Mouse (Mus musculus) thymus, postnatal 0 days (tissue): ENCODE results near the gene Cdk18. TPM values are rescaled to one million over a fixed set of nuclear protein-coding genes. Genes with fewer than 3 reads are reported as not detected.

ENCODE experiments used
- DNase-seq: peaks from one replicate; pipeline ENCODE4 v3.0.0-alpha.2; 2015; ENCODE audit warnings: low spot score
- polyA plus RNA-seq: library from polyadenylated mRNA; unstranded; fragments of >200 nt; fragmentation: Nextera tagmentation; extraction: Ambion mirVana; gene quantifications from 2 replicates; pipeline ENCODE4 v1.2.1, GENCODE M21; 2015

The Cdk18 gene
- polyA plus RNA-seq, 1 experiment from 2014 or later = 1.9 TPM

DNA sequence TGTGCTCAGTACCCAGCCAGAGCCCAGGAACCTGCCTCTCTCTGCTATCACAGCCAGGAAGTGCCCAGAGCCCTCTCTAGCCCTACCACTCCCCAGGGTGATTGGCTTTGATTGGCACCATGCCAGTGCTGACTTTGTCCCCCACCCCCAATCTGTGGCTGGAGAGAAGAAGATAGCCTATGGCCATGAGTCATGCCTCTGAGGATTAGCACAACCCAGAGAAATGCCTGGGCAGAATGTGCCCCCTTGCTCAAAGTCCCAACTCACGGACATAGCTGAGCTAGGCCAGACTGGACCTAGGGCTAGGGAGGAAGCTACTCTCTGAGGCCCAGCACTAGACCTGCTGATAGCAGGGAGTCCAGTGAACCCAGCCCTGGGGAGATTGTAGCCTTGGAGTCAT lies 10.7 kb upstream of the Cdk18 start:
- no peak for DNase-seq

GRCm38 (mm10) chr1:132149410-132149809 lies 9.9 kb upstream of the Cdk18 start:
- DNase-seq = no peak

GRCm38 (mm10) chr1:132145973-132146685 lies 6.6 kb upstream of the Cdk18 start:
- DNase-seq = no peak

- no peak for DNase-seq
Measured at GRCm38 (mm10) chr1:132144837-132145236, 5.4 kb upstream of the Cdk18 start.

GRCm38 (mm10) chr1:132144223-132144622 lies 4.7 kb upstream of the Cdk18 start:
- no peak for DNase-seq

- no peak for DNase-seq
Measured at GRCm38 (mm10) chr1:132143730-132144129, 4.2 kb upstream of the Cdk18 start.

DNA sequence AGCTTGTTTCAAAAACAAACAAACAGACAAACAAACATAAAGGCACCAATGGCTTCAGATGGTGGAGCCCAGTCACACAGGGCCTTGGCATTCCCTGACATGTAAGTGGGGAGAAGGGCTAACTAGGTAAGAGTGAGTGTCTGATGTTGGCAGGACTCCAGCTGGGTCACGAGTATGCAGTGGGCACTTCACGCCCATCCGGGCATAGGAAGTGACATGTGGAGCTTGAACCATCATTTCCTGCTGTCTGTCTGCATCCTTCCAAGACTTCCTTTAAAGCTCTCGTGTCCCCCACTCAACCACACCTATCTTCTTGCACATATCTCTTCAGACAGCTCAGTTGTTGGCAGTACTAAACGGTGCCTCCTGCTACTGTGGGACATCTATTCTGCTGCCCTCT lies 3.6 kb upstream of the Cdk18 start:
- DNase-seq = no peak

DNA sequence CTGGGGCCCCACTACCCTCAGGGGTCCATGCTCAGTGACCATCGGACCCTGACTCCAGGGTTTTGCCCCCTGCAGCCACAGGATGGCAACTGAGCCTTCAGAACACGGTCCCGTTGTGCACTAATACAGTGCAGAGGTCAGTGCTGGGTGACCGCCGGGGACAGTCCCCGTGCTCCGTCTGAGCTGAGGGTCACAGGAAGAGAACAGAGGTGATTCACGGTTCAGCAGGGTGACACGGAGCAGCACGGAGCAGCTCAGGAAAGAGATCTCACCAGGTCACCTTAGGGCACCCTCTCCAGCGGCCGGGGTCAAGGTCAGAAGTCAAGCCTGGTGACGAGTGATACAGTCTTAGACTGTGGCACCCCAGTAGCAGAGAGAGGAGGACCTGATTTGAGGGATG lies 2.3 kb upstream of the Cdk18 start:
- DNase-seq = no peak

- DNase-seq = no peak
Measured at GRCm38 (mm10) chr1:132141166-132141565, 1.7 kb upstream of the Cdk18 start.

- DNase-seq = no peak
Measured at GRCm38 (mm10) chr1:132140574-132140973, 1.1 kb upstream of the Cdk18 start.

DNA sequence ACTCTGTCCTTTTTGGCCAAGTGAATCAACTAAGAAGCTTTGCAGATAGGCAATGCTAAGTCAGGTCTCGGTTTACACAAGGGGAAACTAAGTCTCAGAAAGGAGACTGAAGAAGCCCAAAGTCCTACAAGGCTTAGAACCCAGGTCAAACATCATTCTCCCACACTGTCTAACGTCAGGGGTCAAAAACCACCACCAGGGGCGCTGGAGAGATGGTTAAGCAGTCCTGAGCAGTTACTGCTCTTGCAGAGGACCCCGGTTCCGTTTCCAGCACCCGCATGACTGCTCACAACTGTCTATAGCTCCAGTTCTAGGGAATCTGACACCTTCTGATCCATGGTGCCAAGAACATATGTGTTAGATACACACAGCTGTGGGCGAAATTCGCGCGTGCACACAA lies 687 bp upstream of the Cdk18 start:
- DNase-seq = peak; percentile 51

GRCm38 (mm10) chr1:132138576-132139415 lies 688 bp downstream of the Cdk18 start:
- no peak for DNase-seq

GRCm38 (mm10) chr1:132137935-132138575 lies 1.4 kb downstream of the Cdk18 start:
- DNase-seq = no peak

DNA sequence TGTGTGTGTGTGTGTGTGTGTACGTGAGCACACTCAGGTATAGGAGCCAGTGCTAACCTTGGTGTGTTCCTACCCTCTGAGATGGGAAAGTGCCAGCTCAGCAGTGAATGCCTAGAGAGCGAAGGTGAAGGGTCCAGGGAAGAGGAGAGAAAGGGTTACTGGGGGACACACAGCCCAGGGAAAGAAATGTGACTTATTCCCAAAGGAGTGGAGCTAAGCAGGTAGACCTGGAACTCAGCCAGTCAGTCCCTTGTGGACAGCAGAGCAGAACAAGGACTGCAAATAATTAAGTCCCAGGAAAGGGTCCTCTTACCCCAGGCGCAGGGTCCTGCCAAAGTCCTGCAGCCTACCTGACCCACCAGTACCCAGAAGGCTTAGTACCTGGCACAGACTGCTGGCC lies 2.6 kb downstream of the Cdk18 start:
- DNase-seq = no peak

GRCm38 (mm10) chr1:132135631-132136030 lies 3.9 kb downstream of the Cdk18 start:
- no peak for DNase-seq

GRCm38 (mm10) chr1:132128311-132128710 lies 11.2 kb downstream of the Cdk18 start:
- DNase-seq = no peak

DNA sequence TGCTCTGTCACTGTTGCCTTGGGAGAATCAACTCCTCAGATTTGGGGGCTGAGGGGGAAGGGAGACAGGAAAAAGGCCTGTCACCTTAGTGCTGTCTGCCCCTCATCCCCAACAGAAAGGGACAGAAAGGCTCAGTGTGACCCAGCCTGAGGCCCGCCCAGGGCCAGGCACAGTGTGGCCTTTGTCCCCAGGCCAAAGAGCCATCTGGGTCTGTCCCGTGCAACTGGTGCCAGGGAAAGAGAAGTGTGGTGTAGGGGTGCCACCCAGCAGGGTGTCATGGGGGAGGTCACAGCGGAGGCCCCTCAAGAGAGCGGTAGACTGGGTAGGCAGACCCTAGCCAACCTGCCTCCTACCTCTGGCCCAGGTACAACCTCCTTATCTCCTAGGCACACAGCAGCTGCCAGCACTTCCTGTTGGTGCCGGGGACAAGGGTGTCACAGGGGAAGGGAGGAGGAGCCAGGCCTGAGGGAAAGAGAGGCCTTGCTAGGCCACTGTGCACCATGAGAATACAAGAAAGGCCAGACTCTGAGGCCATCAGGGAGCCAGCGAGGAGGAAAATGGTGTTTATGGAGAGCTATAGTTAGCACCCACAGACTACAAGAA lies 13.6 kb downstream of the Cdk18 start:
- DNase-seq = peak; percentile 51

GRCm38 (mm10) chr1:132125249-132125648 lies 14.2 kb downstream of the Cdk18 start:
- no peak for DNase-seq

GRCm38 (mm10) chr1:132123420-132124014 lies 16.0 kb downstream of the Cdk18 start:
- DNase-seq = no peak

- no peak for DNase-seq
Measured at GRCm38 (mm10) chr1:132121895-132122294, 17.6 kb downstream of the Cdk18 start.

DNA sequence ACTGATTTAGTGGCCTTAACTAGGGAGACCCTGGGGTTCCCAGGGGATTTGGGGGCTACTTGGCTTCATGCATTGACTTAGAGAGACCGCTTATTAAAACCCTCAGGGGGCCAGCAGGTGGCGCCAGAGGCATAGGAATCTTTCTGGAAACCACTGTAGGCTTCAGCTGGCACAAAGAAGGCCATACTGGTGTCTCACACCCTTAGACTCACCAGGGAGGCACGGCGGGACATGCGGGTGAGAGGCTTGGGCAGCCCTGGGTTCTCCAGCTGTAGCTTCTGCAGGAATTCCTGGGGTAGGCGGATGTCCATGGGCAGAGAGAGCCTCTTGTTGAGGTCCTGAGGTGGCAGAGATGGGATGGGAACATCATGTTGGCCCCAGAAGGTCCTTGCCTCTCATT lies 18.2 kb downstream of the Cdk18 start:
- peak; percentile 80 for DNase-seq
